Mouse (Mus musculus) forebrain, embryonic 11.5 days (tissue): ENCODE measurements around the gene Pknox2. TPM values are rescaled to one million over a fixed set of nuclear protein-coding genes. Genes with fewer than 3 reads are reported as not detected.

Source experiments
- ATAC-seq: fragments of 200-750 bp; cut with Nextera tagmentation; replicated peaks from 2 replicates; pipeline ENCODE4 v1.8.0; 2017; ENCODE audit warnings: moderate TSS enrichment; ENCODE audit not compliant: low FRiP score
- DNase-seq: peaks from one replicate; pipeline ENCODE4 v3.0.0-alpha.2; 2017; ENCODE audit warnings: low spot score
- H3K27ac ChIP-seq: fragments of 300-500 bp; sonication (generic); 2 replicates; pipeline ENCODE4 v1.5.1; 2014; ENCODE audit warnings: low read depth, low read length
- H3K27me3 ChIP-seq: fragments of 300-500 bp; sonication (generic); 2 replicates; pipeline ENCODE4 v1.6.1; 2014; ENCODE audit warnings: mild to moderate bottlenecking, low read length, mixed read lengths; ENCODE audit not compliant: control insufficient read depth, insufficient read depth
- H3K36me3 ChIP-seq: fragments of 300-500 bp; sonication (generic); 2 replicates; pipeline ENCODE4 v1.6.1; 2014; ENCODE audit warnings: mild to moderate bottlenecking, low read length, moderate library complexity, mixed read lengths; ENCODE audit not compliant: control insufficient read depth, insufficient read depth
- H3K4me1 ChIP-seq: fragments of 300-500 bp; sonication (generic); replicated peaks from 2 replicates; pipeline ENCODE4 v1.6.1; 2014; ENCODE audit warnings: low read length, mixed read lengths; ENCODE audit not compliant: control insufficient read depth, insufficient read depth
- H3K4me2 ChIP-seq: fragments of 300-500 bp; sonication (generic); 2 replicates; pipeline ENCODE4 v1.6.1; 2014; ENCODE audit warnings: low read depth, mild to moderate bottlenecking, low read length, moderate library complexity, mixed read lengths; ENCODE audit not compliant: severe bottlenecking
- H3K4me3 ChIP-seq: fragments of 300-500 bp; sonication (generic); 2 replicates; pipeline ENCODE4 v1.5.1; 2014; ENCODE audit warnings: low read depth, low read length
- H3K9ac ChIP-seq: fragments of 300-500 bp; sonication (generic); 2 replicates; pipeline ENCODE4 v1.6.1; 2014; ENCODE audit warnings: low read length
- H3K9me3 ChIP-seq: fragments of 300-500 bp; sonication (generic); 2 replicates; pipeline ENCODE4 v1.6.1; 2016; ENCODE audit warnings: low read length, mixed read lengths; ENCODE audit not compliant: control insufficient read depth
- WGBS: fragments of 180-500 bp; shearing (Covaris S2); extraction: QIAGEN DNeasy Blood & Tissue Kit; methylation state at CpG from one replicate; pipeline ENCODE4 v1.1.7; 2014; 5-methylcytosine and 5-hydroxymethylcytosine counted together
- polyA plus RNA-seq: library from polyadenylated mRNA; unstranded; fragments of >200 nt; fragmentation: Nextera tagmentation; extraction: Ambion mirVana; gene quantifications from 2 replicates; pipeline ENCODE4 v1.2.1, GENCODE M21; 2014

Gene Pknox2
- polyA plus RNA-seq, 1 experiment from 2014 or later: 21.0 TPM

- H3K4me1 ChIP-seq: no peaks in the 10 kb centered on the region
- DNase-seq (no peak), ATAC-seq (no peak)
- no peak overlapping the region for H3K4me3 ChIP-seq
- H3K36me3 ChIP-seq: peaks cover 9% of the 10 kb centered on the region
- no peak overlapping the region for H3K27ac ChIP-seq
- no peaks in the 10 kb centered on the region for H3K9me3 ChIP-seq
- H3K4me2 ChIP-seq: no peak overlapping the region
- H3K27me3 ChIP-seq: no peaks in the 10 kb centered on the region
- H3K9ac ChIP-seq: no peak overlapping the region
- WGBS: 92% methylated on average over 2 of the region's 2 CpGs
Measured at GRCm38 (mm10) chr9:36873796-36874195, 273.4 kb downstream of the Pknox2 start.

GRCm38 (mm10) chr9:36870263-36870662 lies 276.9 kb downstream of the Pknox2 start:
- Histone ChIP-seq H3K27me3 (no peaks in the 10 kb centered on the region), H3K4me3 (no peak overlapping the region), H3K9me3 (no peaks in the 10 kb centered on the region), H3K4me1 (no peaks in the 10 kb centered on the region), H3K9ac (no peak overlapping the region), H3K36me3 (peaks cover 6% of the 10 kb centered on the region; the same call in 1 of the 2 replicates), H3K4me2 (no peak overlapping the region), H3K27ac (no peak overlapping the region)
- ATAC-seq (no peak), DNase-seq (no peak)
- 38% methylated on average over 1 of the region's 1 CpGs for WGBS

GRCm38 (mm10) chr9:36868662-36869061 lies 278.5 kb downstream of the Pknox2 start:
- Histone ChIP-seq H3K27me3 (no peaks in the 10 kb centered on the region), H3K4me1 (no peaks in the 10 kb centered on the region), H3K36me3 (peaks cover 7% of the 10 kb centered on the region; the same call in 1 of the 2 replicates), H3K27ac (no peak overlapping the region), H3K9ac (no peak overlapping the region), H3K4me2 (no peak overlapping the region), H3K9me3 (no peaks in the 10 kb centered on the region), H3K4me3 (no peak overlapping the region)
- DNase-seq (no peak), ATAC-seq (no peak)
- WGBS: 96% methylated on average over 6 of the region's 6 CpGs

- DNase-seq (no peak), ATAC-seq (no peak)
- no peaks in the 10 kb centered on the region for H3K4me1 ChIP-seq
- no peaks in the 10 kb centered on the region for H3K9me3 ChIP-seq
- H3K27ac ChIP-seq: no peak overlapping the region
- no peak overlapping the region for H3K4me3 ChIP-seq
- no peaks in the 10 kb centered on the region for H3K27me3 ChIP-seq
- no peak overlapping the region for H3K4me2 ChIP-seq
- H3K9ac ChIP-seq: no peak overlapping the region
- WGBS: 56% methylated on average over 4 of the region's 4 CpGs
- peaks cover 19% of the 10 kb centered on the region; the same call in 1 of the 2 replicates for H3K36me3 ChIP-seq
Measured at GRCm38 (mm10) chr9:36864862-36865813, 282.1 kb downstream of the Pknox2 start.

GRCm38 (mm10) chr9:36863694-36864093 lies 283.5 kb downstream of the Pknox2 start:
- ATAC-seq (no peak), DNase-seq (no peak)
- no peaks in the 10 kb centered on the region for H3K27me3 ChIP-seq
- peaks cover 19% of the 10 kb centered on the region; the same call in 1 of the 2 replicates for H3K36me3 ChIP-seq
- no peak overlapping the region for H3K9ac ChIP-seq
- no peaks in the 10 kb centered on the region for H3K9me3 ChIP-seq
- no peak overlapping the region for H3K4me2 ChIP-seq
- H3K4me1 ChIP-seq: no peaks in the 10 kb centered on the region
- WGBS: 71% methylated on average over 3 of the region's 3 CpGs
- no peak overlapping the region for H3K4me3 ChIP-seq
- H3K27ac ChIP-seq: no peak overlapping the region

DNA sequence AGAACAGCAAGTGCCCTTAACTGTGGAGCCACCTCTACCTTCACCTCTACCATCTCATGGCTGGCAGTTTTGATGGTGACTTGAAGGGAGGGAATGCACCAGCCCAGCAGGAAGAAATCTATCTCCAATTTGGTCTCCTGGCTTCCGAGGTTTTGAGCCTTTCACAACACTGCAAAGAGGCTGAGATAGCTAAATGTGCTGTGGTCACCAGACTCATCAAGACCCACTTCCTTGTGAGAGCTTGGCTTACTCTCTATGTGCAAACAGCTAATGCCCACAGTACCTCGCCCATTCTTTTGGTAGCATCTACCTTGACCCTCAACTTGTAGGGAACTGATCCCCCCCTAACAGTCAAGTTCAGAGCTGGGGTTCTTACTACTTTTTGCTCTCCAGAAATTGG lies 284.6 kb downstream of the Pknox2 start:
- no peak overlapping the region for H3K4me2 ChIP-seq
- peaks cover 15% of the 10 kb centered on the region; the same call in 1 of the 2 replicates for H3K36me3 ChIP-seq
- no peaks in the 10 kb centered on the region for H3K27me3 ChIP-seq
- ATAC-seq (no peak), DNase-seq (no peak)
- no peak overlapping the region for H3K9ac ChIP-seq
- H3K4me3 ChIP-seq: no peak overlapping the region
- WGBS: 87% methylated on average over 2 of the region's 2 CpGs
- H3K27ac ChIP-seq: no peak overlapping the region
- H3K9me3 ChIP-seq: no peaks in the 10 kb centered on the region
- H3K4me1 ChIP-seq: peaks cover 2% of the 10 kb centered on the region; the same call in 1 of the 2 replicates

DNA sequence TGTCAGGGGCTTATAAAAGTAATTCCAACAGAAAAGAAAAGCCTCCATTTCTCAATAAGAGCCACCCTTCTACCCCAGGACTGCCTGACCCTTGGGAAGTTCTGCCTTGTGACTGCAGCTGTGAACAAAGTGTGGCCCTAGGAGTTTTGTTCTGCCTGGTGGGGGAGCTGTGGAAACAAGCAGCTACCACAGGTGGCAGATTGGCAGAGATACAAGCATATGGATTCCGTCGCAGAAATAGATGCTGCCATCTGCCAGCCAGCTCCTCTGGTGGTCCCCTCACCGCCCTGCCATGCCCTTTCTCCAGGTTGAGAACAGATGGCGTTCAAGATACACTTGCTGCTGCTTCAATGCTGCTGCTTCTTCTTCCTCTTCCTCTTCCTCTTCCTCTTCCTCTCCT lies 288.5 kb downstream of the Pknox2 start:
- WGBS: 33% methylated on average over 4 of the region's 4 CpGs
- no peak overlapping the region for H3K27ac ChIP-seq
- no peak overlapping the region for H3K4me3 ChIP-seq
- no peaks in the 10 kb centered on the region for H3K27me3 ChIP-seq
- H3K9me3 ChIP-seq: no peaks in the 10 kb centered on the region
- ATAC-seq (peak; percentile 55; the same call in 1 of the 2 replicates), DNase-seq (peak; percentile 56)
- H3K4me2 ChIP-seq: no peak overlapping the region
- H3K36me3 ChIP-seq: peaks cover 12% of the 10 kb centered on the region; the same call in 1 of the 2 replicates
- H3K4me1 ChIP-seq: peaks cover 2% of the 10 kb centered on the region; the same call in 1 of the 2 replicates
- H3K9ac ChIP-seq: no peak overlapping the region

DNA sequence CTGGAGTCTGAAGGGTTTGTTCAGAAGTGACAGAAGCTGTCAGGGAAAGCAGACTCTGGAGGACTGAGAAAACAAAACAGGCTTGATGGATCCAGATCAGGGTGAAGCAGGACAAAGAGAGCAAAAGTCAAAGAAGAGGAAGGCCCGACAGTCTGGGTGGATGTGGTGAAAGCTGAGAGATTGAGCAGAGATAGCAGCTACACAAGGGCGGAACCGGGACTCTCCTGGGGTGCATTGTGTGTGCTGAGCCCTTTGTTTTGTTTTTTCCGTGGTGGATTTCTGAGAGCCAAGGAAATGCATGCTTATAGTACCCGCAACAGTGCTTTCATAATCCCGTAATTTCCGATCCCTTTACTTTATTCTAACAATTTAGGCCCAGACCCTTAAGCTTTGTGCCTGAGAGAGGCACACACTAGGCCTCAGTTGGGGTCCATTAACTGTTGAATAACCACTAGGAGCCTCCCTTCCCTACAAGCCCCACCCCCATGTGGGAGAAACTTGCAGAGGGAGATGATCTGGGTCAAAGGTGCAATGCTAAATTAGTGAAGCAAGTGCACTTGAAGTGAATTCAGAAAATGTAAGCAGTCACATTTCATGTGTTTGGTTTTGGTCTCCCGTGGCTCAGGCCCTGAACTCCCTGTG lies 289.6 kb downstream of the Pknox2 start:
- H3K36me3 ChIP-seq: peaks cover 6% of the 10 kb centered on the region; the same call in 1 of the 2 replicates
- H3K4me1 ChIP-seq: peaks cover 2% of the 10 kb centered on the region; the same call in 1 of the 2 replicates
- H3K9me3 ChIP-seq: no peaks in the 10 kb centered on the region
- WGBS: 8% methylated on average over 8 of the region's 8 CpGs
- no peak overlapping the region for H3K9ac ChIP-seq
- no peak for DNase-seq
- H3K27ac ChIP-seq: no peak overlapping the region
- no peaks in the 10 kb centered on the region for H3K27me3 ChIP-seq
- 0 out of 2 replicates have a peak, but pooled peaks have one; percentile 33 for ATAC-seq
- no peak overlapping the region for H3K4me3 ChIP-seq
- H3K4me2 ChIP-seq: no peak overlapping the region
